Mouse (Mus musculus) erythroblast, adult 5-6 weeks (primary cell): ENCODE results near the gene Fam169b. TPM values are rescaled to one million over a fixed set of nuclear protein-coding genes. Genes with fewer than 3 reads are reported as not detected.

ENCODE experiments used
- ATAC-seq: replicated peaks from 2 replicates; pipeline ENCODE4 v1.8.0; 2016; ENCODE audit warnings: moderate number of reproducible peaks, mild to moderate bottlenecking, moderate TSS enrichment, inconsistent platforms; ENCODE audit not compliant: poor library complexity, low FRiP score, severe bottlenecking
- total RNA-seq, 2 experiments: library from RNA; stranded (forward) in 1 of 2; stranded (reverse) in 1 of 2; fragments of 150-400 nt in 1 of 2; fragments of 200-764, 138-1000 nt in 1 of 2; gene quantifications; 2 replicates each; pipeline versions ENCODE4 v1.2.3 to v1.2.4; 2015 to 2017; ENCODE audit warnings: low replicate concordance in 2 of 2

The Fam169b gene
- total RNA-seq, 2 experiments from 2014 or later = 0.60 TPM; not detected in 1

DNA sequence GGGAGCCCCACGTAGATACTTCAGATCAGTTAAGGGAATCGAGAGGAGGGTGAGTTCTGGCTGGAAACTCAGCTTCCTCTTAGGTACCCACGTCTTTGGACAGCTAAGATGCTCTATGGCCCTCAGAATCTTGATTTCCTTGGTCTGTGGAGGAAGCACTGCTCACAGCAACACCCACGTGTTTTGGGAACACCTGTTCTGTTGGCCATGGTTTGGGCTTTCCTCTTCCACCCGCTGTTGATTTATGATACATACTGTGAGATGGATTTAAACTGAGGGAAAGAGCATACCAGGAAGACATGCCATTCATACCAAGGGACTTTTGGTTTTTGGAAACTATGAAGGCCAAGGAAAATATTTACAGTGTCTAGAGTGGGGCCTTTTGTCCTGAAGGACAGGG lies 38.8 kb downstream of the Fam169b start:
- no peak for ATAC-seq

DNA sequence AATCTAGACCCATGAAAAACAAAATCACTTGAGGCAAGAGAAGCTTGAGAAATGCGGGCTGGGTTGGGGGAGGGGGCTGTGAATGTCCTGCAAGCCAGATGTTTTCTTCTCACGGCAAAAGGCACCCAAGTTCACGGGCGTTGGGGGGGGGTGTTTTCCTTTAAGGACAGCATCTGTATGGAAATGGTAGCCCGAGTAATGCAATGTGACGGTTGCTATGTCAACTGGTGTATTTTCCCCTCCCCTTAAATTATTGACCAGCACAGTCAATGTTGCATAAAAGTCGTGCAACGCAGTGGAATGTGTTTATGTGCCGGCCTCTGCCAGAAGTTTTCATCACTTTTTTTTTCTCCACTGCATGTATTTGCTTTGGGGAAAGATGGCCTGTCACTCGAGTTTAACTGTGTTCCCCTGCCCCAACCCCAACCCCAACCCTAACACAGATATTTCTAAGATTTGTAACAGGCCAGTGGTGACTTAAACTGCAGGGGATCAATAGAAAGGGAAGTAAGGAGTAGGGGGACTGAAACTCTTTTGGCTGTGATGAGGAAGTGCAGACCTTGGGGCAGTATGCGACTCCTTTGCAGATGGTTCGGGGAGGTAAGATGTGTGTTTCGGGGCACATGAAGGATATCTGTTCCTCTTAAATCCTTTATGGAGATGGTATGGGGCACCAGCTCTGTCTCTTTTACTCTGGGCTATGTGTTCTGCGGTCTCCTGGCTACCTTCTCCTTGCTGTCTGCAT lies 39.6 kb downstream of the Fam169b start:
- ATAC-seq = no peak

DNA sequence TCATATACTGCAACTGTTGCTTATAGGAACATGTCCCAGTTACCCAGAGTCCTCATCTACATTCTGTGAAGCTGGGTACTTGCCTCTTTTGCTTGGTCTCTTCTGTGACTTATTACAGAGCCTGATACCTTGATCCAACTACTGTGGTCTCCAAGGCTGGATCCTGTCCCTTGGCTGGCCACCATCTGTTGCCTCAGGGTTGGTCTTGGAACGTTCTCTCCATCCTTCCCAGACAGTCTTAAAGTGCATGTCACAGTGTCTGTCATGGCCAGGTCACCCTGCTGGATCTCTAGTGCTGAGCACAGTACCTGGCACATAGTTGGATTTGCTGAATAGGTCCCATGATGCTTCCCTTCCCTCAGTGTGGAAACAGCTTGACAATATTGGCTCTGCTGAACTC lies 40.6 kb downstream of the Fam169b start:
- ATAC-seq = no peak

DNA sequence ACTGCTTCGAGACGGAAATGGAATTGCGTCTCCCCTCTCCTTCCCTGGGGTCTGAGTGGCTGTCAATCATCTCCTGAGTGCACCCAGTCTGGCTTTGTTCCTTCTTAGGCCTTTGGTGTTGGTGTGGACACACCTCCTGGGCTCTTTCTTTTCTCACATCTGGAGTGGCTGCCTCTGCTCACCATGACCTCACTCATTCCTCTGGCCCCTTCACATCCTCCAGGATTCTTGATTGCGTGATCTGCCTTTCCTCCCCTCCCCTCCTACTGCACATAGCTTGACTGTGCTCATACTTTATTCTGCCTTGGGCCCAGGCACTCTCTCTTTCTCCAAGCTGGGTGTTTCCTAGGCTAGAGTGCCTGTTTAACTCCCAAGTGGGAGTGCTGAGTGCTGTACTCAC lies 41.4 kb downstream of the Fam169b start:
- ATAC-seq = no peak

DNA sequence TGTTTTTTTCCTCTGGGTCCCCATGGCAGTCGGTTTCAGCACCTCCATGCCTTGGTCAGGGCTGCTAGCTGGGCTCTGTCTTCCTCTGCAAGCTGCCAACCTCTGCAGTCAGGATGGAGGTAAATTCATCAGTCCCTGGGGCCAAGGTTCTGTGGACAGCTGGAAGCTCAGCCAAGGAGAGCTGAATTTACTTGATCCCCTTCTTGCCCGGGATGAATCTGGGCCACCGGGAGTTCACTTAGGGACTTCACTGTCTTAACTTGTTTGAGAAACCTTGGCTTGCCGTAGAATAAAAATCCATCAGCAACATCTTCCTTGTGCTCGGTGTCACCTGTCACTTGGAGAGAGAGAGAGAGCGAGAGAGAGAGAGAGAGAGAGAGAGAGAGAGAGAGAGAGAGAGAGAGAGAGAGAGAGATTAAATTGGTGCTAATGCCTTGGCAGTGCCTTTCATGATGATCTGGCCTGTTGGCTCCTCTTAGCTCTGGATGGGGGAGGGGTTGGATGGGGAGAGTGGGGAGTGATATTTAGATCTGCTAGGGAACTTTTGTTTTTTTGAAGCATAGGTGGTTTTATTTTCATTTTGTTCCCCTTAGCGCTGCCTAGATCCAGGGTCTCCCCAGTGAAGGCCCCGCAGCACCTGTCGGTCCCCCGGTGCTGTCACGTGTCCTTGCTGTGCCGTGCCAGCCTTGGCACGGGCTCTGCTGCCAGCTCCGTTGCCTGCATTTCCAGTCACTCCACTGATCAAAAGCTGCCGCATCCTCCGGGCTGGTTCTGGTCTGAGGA lies 44.6 kb downstream of the Fam169b start:
- no peak for ATAC-seq

DNA sequence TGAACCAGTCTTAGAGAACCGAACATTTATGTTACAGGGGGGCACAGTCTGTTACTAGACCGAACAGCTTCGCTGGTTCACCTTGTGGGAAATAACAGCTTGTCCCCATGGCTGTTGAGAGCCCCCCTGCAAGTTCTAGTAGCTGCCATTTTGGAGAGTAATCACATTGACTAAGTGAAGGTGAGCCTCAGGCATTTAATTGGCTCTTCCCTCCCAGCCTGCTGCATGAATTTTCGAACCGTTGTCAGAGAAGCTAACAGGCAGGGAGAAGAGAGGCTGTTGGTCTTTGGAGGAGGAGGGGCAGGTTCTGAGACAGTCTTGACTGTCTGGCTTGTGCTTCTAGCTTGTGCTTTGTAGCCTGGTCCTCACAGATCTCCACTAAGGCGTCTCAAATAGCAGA lies 45.3 kb downstream of the Fam169b start:
- no peak for ATAC-seq

DNA sequence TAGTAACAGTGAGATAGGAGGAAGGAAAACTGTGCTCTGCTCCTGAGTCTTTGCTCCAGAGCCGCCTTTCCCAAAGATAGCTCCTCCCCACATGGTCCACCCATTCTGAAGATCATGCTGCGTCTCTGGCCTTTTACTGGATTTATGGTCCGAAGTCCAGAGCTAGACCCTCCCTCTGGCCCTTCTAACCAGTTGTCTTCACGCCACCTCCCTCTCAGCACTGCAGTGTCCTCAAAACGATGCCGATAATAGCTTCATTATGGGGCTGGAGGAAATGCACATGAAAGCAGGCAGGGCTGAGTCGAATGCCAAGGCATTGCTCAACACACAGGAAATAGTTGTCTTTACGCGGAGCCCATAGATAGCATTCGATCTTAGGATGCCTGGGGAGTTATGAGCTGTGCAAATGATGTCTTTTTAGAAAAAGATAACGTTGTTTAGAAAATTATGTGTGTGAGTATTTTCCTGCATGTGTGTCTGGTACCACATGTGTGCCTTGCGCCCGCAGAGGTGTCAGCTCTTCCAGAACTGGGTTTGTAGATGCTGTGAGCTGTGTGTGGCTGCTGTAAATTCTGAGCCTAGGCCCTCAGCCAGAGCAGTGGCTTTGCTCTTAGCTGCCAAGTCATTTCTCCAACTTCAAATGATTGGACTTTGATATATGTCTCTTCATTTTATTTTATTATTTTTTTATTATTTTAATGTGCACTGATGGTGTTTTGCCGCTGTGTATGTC lies 46.6 kb downstream of the Fam169b start:
- ATAC-seq = no peak

DNA sequence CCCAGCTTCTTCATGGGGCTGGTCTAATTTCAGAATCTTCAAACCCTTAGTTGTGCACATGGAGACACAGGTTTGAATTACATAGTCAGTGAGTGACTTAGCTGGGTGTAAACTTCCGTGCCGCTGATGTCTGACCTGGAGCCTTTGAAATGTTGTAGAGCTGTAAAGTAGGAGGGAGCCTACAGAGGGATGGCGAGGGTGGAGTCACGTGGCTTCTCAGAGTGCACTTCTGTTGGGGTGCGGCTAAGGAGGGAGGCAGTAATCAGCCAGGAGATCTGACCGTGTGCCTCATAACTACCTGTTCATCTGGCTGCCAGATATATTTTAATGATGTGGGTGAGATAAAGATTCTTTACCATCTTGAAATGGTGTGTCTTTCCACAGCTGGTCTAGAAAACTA lies 49.4 kb downstream of the Fam169b start:
- ATAC-seq = no peak

DNA sequence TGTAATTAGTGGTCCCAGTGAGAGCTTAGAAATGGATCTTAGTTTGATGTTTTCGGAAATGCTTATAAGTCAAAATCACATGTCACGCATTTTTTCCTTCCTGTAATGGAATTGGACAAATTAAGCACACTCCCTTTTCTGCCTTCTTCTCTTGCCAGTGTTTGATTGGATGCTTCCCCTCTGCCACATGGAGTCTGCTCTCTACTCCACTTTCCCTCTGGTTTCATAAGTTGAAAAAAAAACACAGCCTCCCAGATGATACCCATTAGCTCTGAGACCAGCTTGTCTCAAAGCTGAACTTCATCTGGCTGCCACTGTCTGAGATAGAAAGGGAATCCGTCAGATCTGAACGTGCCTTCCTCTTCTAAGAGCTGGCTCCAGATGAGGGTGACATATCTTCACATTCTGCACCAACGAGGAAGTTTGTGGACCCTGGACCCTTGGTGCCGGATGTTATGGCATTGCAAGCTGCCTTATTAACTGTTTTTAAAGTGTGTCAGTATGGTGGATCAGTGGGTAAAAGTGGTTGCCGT lies 52.6 kb downstream of the Fam169b start:
- ATAC-seq = no peak

DNA sequence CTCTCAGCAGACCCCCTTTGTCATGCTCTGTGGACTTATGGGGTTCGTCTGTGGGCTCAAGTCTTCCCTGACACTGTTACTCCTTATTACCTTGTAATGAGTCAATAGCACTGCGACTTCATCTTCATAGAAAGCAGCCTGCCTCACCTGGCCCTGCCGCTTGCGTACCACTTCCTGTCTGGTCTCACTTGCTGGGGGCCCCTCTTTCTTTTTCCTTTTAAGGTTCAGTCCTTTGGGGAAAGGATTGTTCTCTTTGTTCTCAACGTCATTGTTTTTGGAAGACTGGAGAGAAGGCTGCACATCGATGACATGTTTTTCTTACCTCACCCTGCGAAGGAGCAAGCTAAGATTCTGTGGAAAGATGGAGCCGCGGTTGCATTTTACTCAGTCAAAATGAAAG lies 55.4 kb downstream of the Fam169b start:
- ATAC-seq = no peak

DNA sequence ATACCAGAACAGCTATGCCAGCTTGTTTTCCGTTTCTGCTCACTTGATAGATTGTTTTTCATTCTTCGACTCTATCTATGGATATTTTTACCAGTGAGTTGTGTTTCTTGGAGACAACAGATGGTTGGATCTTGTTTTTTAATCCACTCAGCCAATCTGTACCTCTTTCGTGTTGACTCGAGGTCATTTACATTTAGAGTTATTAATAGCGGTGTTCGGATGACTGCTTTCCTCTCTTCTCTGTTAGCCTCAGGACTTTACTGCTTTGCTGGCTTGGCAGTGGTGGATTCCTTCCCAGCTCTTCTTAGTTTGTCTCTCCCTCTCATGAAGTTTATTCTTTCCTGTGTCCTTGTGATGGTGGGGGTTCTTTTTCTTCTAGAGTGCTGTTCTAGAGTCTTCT lies 59.2 kb downstream of the Fam169b start:
- ATAC-seq = no peak

DNA sequence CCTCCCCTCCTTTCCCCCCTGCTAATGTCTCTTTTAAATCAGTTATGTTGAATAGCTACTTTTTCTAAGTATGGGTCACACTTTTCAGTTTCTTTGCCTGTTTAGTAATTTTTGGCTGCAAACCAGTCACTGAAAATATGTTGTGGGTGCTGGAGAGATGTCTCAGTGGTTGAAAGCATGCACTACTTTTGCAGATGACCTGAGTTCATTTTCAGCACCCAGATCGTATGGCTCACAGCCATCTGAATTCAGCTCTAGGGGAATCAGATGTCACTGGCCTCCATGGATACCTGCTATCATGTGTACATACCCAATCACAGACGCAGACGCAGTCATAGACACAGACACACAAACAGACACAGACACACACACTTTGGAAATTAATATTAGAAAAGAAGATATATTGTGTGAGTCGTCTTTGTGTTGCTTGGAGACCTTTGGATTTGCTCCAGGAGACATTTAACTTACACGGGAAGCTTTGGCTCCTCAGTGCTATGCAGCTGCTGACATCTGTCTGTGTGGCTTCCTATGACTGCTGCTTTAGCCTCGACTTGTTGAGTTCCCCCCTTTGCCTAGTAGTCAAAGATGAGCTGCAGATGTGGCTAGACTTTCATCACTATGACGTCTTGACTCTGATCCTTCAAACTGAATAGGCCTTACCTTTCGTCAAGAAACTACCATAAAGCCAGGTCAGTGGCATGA lies 63.6 kb downstream of the Fam169b start:
- no peak for ATAC-seq

DNA sequence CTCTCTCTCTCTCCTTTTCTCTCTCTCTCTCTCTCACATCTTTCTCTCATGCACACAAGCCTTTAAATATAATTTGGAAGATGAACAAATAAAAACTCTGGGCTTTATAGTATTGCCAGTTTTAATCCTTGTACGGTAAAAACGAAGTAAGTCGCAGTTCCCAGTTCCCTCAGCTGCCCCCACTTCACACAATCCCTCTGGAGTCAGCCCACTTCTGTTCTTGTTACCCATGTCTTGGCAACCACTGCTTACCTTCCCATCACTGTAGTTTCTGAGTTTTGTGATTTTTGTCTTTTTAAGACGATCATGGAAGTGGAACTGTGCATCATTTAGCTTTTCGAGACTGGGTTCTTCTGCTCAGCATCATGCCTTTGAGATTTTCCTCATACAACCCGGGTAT lies 65.0 kb downstream of the Fam169b start:
- ATAC-seq = no peak

DNA sequence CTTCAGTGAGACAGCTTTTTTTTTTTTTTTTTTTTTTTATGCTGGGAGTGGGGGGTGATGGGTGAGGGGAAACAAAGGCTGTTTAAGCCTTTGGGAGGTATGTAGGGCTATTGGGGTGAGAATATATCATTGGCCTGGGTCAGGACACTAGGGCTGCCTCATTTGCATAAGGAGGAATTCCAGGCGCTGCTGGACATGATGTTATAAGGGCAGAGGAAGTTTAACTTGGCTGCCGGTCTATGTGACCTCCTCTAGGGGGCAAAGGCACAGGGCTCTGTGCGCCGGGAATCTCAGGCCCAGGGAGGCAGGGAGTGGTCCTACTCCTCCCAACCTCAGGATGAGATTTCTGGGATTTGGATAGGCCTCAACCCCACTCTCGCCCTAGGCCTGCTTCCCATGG lies 70.9 kb downstream of the Fam169b start:
- ATAC-seq = no peak

DNA sequence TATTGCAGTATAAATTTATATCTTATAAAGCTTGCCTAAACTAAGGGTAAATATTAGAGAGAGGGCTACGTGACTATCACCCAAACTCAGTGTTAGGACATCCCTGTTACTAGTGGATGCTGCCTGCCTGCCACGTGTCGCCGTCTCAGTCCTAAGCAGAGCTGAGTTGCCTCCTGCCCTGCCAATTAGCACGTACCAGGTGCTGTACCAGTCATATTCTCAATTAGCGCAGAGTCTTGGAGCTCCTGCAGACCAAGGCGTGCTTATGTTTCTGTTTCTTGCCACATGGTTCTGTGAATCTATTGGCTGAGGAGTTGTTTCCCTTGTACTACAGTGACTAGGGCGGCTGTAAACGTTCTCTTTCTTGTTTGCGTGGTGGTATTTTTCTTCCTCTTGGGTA lies 72.3 kb downstream of the Fam169b start:
- ATAC-seq = no peak

DNA sequence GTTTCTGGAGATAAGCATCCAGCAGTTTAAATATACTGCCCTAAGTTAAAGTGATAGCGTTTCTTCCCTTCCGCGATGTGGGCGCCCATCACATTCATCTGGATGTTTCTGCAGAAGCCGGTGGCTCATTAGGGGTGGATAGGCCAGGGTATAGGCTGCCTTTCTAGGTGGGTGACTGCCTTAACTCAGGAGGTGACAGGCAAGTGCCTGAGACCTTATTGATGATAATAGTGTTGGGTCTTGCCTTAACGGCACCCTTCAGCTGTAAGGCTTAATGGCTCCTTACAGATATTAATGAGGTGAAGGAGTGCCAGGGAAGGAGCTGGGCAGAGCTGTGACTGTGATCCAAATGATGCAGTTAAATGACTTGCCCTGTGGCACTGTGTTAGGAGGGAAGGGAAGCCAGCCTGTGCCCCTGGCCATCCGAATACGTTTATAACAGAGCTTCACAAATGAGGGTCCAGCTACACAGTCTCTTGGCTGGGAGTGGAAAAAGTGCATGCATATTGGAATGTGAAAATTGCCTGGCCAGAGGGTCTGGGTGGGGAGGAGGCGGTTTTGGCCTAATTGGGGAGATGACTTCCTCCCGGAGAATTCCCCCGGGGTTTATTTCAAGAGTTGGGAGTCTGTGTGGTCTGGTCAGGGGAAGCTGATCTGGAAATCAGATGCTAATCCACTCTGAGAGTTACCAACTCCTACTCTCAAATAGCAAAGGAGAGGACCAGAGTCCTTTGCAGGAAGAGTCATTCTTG lies 81.9 kb downstream of the Fam169b start:
- ATAC-seq = no peak

DNA sequence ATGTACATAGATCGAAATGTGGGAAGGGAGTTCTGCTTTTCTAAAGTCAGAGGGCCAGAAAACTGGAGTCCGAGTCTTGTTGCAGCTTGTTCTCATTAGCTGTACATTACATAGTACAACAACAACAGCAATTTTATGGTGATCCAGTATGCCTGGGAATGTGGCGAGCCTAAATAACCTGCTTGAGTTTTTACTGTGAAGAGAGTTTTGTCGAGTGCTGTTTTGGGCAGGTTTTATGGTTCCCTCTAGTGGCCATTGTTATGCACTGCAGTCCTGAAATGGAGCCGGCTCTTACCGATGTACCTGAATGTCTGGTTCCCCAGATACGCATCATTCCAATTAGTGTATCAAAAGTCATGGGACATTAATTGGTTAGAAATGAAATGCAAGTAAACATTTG lies 83.8 kb downstream of the Fam169b start:
- ATAC-seq = no peak; the same call in 1 of the 2 replicates

DNA sequence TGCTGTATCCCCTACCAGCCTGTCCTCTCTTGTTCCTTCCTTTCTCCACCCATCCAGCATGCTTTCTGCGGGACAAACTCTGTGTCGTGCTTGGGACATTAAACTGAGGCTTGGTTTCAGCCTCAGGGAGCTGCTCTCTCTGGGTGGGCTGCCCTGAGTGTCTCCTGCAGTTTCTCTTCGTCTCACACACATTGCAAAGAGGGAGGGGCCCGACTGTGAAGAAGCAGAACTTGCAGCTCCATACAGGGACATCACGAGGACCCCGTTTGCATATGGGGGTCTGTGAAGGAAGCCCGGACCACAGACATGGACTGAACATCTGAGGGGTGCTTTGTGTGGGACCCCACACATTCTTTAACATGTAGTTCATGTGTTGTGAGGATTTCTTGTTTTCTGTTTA lies 89.0 kb downstream of the Fam169b start:
- no peak for ATAC-seq

DNA sequence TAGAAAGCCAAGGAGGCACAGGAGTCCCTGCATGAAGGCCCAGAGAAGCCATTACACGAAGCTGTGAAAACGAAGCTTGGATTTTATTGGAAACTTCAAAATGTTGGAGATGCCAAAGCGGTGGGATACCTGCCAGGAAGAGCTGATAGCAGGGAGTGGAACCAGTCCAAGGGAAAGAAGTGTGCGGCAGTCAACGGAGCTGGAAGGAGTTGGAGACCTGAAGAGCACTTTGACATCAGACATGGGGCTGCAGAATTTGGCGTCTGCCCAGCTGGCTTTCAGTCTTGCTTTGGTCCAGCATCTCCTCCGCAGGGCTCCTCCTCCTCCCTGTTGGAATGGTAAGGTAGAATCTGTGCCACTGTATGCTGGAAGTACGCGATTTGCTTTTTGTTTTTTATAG lies 92.1 kb downstream of the Fam169b start:
- no peak for ATAC-seq
